Mouse (Mus musculus): ENCODE data around the gene Lman2l. TPM values are rescaled to one million over a fixed set of nuclear protein-coding genes. Genes with fewer than 3 reads are reported as not detected.

Lman2l gene
- total and polyA plus RNA-seq, 3 experiments = 16.8 to 26.5 (median 26.3) TPM

GRCm38 (mm10) chr1:36467446-36467845 lies 22.4 kb upstream of the Lman2l start:
- WGBS = 65% methylated on average over 5 of the region's 5 CpGs
- Histone ChIP-seq H3K4me3 (no peak overlapping the region), H3K27me3 (ENCODE audit: control insufficient read depth, insufficient read depth, low read length) (no peaks in the 10 kb centered on the region), H3K36me3 (ENCODE audit: control insufficient read depth, insufficient read depth, low read length) (no peaks in the 10 kb centered on the region), H3K9ac (ENCODE audit: low read depth, low read length) (no peak overlapping the region), H3K79me2 (replicated peaks; ENCODE audit: control insufficient read depth, insufficient read depth, low read length) (no peaks in the 10 kb centered on the region), H3K4me1 (ENCODE audit: control insufficient read depth, insufficient read depth, low read length) (peaks cover 7% of the 10 kb centered on the region), H3K27ac (no peak overlapping the region)
- TF ChIP-seq EP300 (IDR thresholded peaks at IDR 0.05; ENCODE audit: insufficient read depth, low read depth, low read length) = no peak
- no peak for TF ChIP-seq CTCF (IDR thresholded peaks at IDR 0.05)
- no peak for TF ChIP-seq POLR2A (IDR thresholded peaks at IDR 0.05; ENCODE audit: insufficient read depth, low read depth, low read length)
- intact Hi-C loops (cut with DNase I) = no loop called here
- no peak for DNase-seq

GRCm38 (mm10) chr1:36465641-36466160 lies 20.6 kb upstream of the Lman2l start:
- intact Hi-C loops (cut with DNase I) = no loop called here
- Histone ChIP-seq H3K9ac (ENCODE audit: low read depth, low read length) (no peak overlapping the region), H3K4me3 (no peak overlapping the region), H3K27ac (no peak overlapping the region), H3K79me2 (replicated peaks; ENCODE audit: control insufficient read depth, insufficient read depth, low read length) (no peaks in the 10 kb centered on the region), H3K4me1 (ENCODE audit: control insufficient read depth, insufficient read depth, low read length) (peaks cover 4% of the 10 kb centered on the region), H3K27me3 (ENCODE audit: control insufficient read depth, insufficient read depth, low read length) (no peaks in the 10 kb centered on the region), H3K36me3 (ENCODE audit: control insufficient read depth, insufficient read depth, low read length) (no peaks in the 10 kb centered on the region)
- no peak for DNase-seq
- 72% methylated on average over 4 of the region's 4 CpGs for WGBS
- TF ChIP-seq EP300 (IDR thresholded peaks at IDR 0.05; ENCODE audit: insufficient read depth, low read depth, low read length) = no peak
- no peak for TF ChIP-seq CTCF (IDR thresholded peaks at IDR 0.05)
- TF ChIP-seq POLR2A (IDR thresholded peaks at IDR 0.05; ENCODE audit: insufficient read depth, low read depth, low read length) = no peak

- no peak overlapping the region for H3K27ac ChIP-seq
- no peaks in the 10 kb centered on the region for H3K4me1 ChIP-seq (ENCODE audit: control insufficient read depth, insufficient read depth, low read length)
- no peak for TF ChIP-seq CTCF (IDR thresholded peaks at IDR 0.05)
- no peak for TF ChIP-seq EP300 (IDR thresholded peaks at IDR 0.05; ENCODE audit: insufficient read depth, low read depth, low read length)
- TF ChIP-seq POLR2A (IDR thresholded peaks at IDR 0.05; ENCODE audit: insufficient read depth, low read depth, low read length) = no peak
- no peaks in the 10 kb centered on the region for H3K79me2 ChIP-seq (replicated peaks; ENCODE audit: control insufficient read depth, insufficient read depth, low read length)
- no peak overlapping the region for H3K9ac ChIP-seq (ENCODE audit: low read depth, low read length)
- H3K4me3 ChIP-seq = no peak overlapping the region
- H3K27me3 ChIP-seq (ENCODE audit: control insufficient read depth, insufficient read depth, low read length) = no peaks in the 10 kb centered on the region
- DNase-seq = no peak
- 24% methylated on average over 2 of the region's 2 CpGs for WGBS
- H3K36me3 ChIP-seq (ENCODE audit: control insufficient read depth, insufficient read depth, low read length) = no peaks in the 10 kb centered on the region
- intact Hi-C loops (cut with DNase I) = no loop called here
Measured at GRCm38 (mm10) chr1:36461829-36462228, 16.8 kb upstream of the Lman2l start.

GRCm38 (mm10) chr1:36458169-36458568 lies 13.1 kb upstream of the Lman2l start:
- Histone ChIP-seq H3K27ac (no peak overlapping the region), H3K36me3 (ENCODE audit: control insufficient read depth, insufficient read depth, low read length) (no peaks in the 10 kb centered on the region), H3K27me3 (ENCODE audit: control insufficient read depth, insufficient read depth, low read length) (no peaks in the 10 kb centered on the region), H3K4me3 (no peak overlapping the region), H3K4me1 (ENCODE audit: control insufficient read depth, insufficient read depth, low read length) (no peaks in the 10 kb centered on the region), H3K79me2 (replicated peaks; ENCODE audit: control insufficient read depth, insufficient read depth, low read length) (no peaks in the 10 kb centered on the region), H3K9ac (ENCODE audit: low read depth, low read length) (no peak overlapping the region)
- intact Hi-C loops (cut with DNase I) = no loop called here
- WGBS = 69% methylated on average over 5 of the region's 5 CpGs
- DNase-seq = no peak
- no peak for TF ChIP-seq EP300 (IDR thresholded peaks at IDR 0.05; ENCODE audit: insufficient read depth, low read depth, low read length)
- no peak for TF ChIP-seq POLR2A (IDR thresholded peaks at IDR 0.05; ENCODE audit: insufficient read depth, low read depth, low read length)
- no peak for TF ChIP-seq CTCF (IDR thresholded peaks at IDR 0.05)

- H3K4me1 ChIP-seq (ENCODE audit: control insufficient read depth, insufficient read depth, low read length) = no peaks in the 10 kb centered on the region
- intact Hi-C loops (cut with DNase I) = no loop called here
- TF ChIP-seq EP300 (IDR thresholded peaks at IDR 0.05; ENCODE audit: insufficient read depth, low read depth, low read length) (no peak), POLR2A (IDR thresholded peaks at IDR 0.05; ENCODE audit: insufficient read depth, low read depth, low read length) (no peak), CTCF (IDR thresholded peaks at IDR 0.05) (no peak)
- no peak overlapping the region for H3K4me3 ChIP-seq
- H3K79me2 ChIP-seq (replicated peaks; ENCODE audit: control insufficient read depth, insufficient read depth, low read length) = no peaks in the 10 kb centered on the region
- 23% methylated on average over 7 of the region's 7 CpGs for WGBS
- no peaks in the 10 kb centered on the region for H3K36me3 ChIP-seq (ENCODE audit: control insufficient read depth, insufficient read depth, low read length)
- H3K27me3 ChIP-seq (ENCODE audit: control insufficient read depth, insufficient read depth, low read length) = no peaks in the 10 kb centered on the region
- no peak overlapping the region for H3K27ac ChIP-seq
- H3K9ac ChIP-seq (ENCODE audit: low read depth, low read length) = no peak overlapping the region
- DNase-seq = no peak
Measured at GRCm38 (mm10) chr1:36457388-36458014, 12.4 kb upstream of the Lman2l start.

GRCm38 (mm10) chr1:36454055-36454815 lies 9.2 kb upstream of the Lman2l start:
- TF ChIP-seq CTCF (IDR thresholded peaks at IDR 0.05) (peak; percentile 35), EP300 (IDR thresholded peaks at IDR 0.05; ENCODE audit: insufficient read depth, low read depth, low read length) (no peak)
- Histone ChIP-seq H3K4me1 (ENCODE audit: control insufficient read depth, insufficient read depth, low read length) (no peaks in the 10 kb centered on the region), H3K4me3 (no peak overlapping the region), H3K27me3 (ENCODE audit: control insufficient read depth, insufficient read depth, low read length) (no peaks in the 10 kb centered on the region), H3K36me3 (ENCODE audit: control insufficient read depth, insufficient read depth, low read length) (no peaks in the 10 kb centered on the region), H3K79me2 (replicated peaks; ENCODE audit: control insufficient read depth, insufficient read depth, low read length) (no peaks in the 10 kb centered on the region), H3K9ac (ENCODE audit: low read depth, low read length) (no peak overlapping the region), H3K27ac (no peak overlapping the region)
- DNase-seq = no peak
- intact Hi-C loops (cut with DNase I) = no loop called here
- WGBS = 76% methylated on average over 6 of the region's 6 CpGs
